Mouse (Mus musculus): ENCODE data around the gene Klk9. TPM values are rescaled to one million over a fixed set of nuclear protein-coding genes. Genes with fewer than 3 reads are reported as not detected.

Klk9 gene
- total RNA-seq, 2 experiments from 2014 or later = not detected

DNA sequence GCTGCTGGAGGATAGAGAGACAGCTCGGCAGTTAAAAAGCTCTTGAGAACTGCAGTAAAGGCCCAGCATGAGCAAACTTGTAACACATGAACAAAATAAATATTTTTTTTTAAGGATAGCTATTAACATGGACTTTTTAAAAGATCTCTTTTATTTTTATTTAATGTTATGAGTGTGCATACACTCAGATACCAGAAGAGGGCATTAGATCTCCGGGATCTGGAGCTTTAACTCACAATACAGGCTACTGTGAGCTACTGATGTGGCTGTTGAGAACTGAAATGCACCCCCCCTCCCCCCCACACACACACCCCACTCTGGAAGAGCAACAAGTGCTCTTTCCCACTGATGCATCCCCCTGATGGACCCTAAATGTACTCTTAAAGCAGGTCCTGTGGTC, 2.4 kb upstream of the Klk9 start:
- no peak for DNase-seq
- intact Hi-C loops (cut with DNase I) = no loop called here

- intact Hi-C loops (cut with DNase I) = no loop called here
- DNase-seq = no peak
Observed at GRCm38 (mm10) chr7:43796355-43796754, 4.7 kb downstream of the Klk9 start.

DNA sequence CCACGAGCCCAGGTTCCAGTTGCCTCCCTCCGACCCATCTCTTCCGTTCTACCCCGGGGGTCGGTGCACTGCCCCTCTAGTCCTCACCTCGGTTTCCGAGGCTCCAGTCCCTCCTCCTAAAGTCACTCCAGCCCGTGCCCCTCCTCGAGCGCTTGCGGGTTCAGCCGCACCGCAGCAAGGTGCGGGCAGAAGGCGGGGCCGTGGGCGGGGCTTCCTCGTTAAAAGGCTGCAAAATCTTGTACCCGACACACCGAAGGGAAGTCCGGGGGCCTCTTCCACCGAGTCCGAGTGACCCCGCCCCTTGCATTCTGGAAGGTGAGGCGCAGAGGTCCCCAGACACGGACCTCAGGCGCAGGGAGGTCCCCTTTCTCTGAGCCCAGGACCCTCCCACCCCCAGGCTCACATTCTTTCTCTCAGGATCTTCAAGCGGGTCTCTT, 5.7 kb downstream of the Klk9 start, which contains the start of gene Klk8:
Klk8 (plus strand) TSS at position 245 of the 437 bp plus-strand sequence.
- intact Hi-C loops (cut with DNase I) = no loop called here
- no peak for DNase-seq

- no peak for DNase-seq
- intact Hi-C loops (cut with DNase I) = no loop called here
Observed at GRCm38 (mm10) chr7:43797844-43798462, 6.3 kb downstream of the Klk9 start.

DNA sequence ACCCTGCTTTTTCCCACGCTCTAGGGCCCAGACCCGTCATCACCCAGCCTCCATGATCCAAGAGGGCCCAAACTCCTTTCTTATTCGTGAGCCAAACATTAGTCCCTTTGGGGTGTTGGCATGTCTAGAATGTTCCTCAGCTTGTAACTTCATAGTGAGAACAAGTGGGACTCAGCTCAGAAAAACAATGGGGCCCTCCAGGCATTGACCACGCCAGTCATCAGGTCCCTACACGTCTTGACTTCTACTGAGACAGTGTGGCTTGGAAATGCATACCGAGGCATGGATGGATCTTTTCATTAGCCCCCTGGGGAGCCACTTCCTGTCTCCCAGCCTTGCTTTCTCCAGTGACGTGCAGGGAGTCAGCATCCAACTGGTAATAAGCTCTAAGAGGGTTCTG, 8.2 kb downstream of the Klk9 start:
- intact Hi-C loops (cut with DNase I) = no loop called here
- no peak for DNase-seq

- intact Hi-C loops (cut with DNase I) = no loop called here
- no peak for DNase-seq
Observed at GRCm38 (mm10) chr7:43810994-43811393, 19.3 kb downstream of the Klk9 start, which contains the start of gene Klk7. Gene Klk7, plus strand, starts transcription at chr7:43811294.

GRCm38 (mm10) chr7:43815211-43815610, 23.5 kb downstream of the Klk9 start:
- DNase-seq = no peak
- intact Hi-C loops (cut with DNase I) = no loop called here

- DNase-seq = no peak
- intact Hi-C loops (cut with DNase I) = no loop called here
Observed at GRCm38 (mm10) chr7:43816746-43817145, 25.1 kb downstream of the Klk9 start.

DNA sequence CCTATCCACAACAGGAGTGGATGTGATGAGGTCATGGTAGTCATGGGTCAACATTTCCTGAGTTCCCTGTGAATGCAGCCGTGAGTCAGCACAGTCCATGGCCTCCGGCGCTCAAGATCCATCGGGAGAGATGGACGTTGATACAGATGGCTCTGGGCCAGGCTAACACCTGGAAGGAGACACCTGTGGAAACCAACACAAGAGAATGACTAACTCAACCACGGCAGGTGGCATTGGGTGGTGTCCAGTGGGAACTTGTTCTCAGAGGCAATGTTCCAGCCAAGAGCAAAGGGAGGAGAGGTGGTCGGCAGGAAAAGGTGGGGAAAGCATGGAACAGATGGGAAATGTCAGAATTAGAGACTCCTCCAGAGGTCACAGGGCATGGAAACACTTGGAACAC, 29.9 kb downstream of the Klk9 start:
- intact Hi-C loops (cut with DNase I) = no loop called here
- DNase-seq = no peak

DNA sequence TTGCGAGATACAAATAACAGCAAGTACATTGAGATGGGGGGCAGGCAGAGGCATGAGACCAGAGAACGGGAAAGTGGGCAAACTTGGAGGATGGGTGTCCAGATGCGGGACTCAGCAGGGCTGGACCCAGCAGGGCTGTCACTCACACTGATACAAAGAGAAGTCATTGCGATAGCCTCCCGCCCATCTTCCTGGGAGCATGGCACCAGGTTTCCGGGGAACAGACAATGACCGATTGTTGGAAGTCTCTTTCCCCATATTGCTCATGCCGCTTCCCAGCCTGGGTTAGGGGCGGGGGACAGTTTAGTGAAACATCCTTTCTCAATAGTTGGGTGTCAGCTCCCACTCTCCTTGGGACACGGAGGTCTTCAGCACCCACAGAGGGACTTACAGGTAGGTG, 32.5 kb downstream of the Klk9 start, which contains the start of gene Klk6:
Klk6 (plus strand) TSS at position 301 of the 400 bp plus-strand sequence.
- intact Hi-C loops (cut with DNase I) = no loop called here
- no peak for DNase-seq

DNA sequence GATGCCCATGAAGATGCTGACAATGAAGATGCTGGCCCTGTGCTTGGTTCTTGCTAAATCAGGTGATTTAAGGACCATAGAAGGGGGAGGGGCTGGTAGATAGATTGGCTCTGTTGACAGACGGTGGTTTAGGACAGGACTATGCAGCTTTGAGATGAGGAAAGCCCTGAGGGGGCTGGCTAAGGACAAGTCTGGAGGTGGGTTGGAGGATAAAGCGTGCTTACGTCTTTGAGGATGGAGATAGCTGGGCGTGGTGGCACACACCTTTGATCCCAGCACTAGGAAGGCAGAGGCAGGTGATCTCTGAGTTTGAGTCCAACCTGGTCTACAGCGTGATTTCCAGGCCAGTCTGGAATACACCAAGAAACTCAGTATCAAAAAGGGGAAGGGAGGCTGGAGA, 34.4 kb downstream of the Klk9 start:
- intact Hi-C loops (cut with DNase I) = no loop called here
- DNase-seq = no peak

GRCm38 (mm10) chr7:43827706-43828105, 36.0 kb downstream of the Klk9 start:
- DNase-seq = no peak
- intact Hi-C loops (cut with DNase I) = no loop called here

DNA sequence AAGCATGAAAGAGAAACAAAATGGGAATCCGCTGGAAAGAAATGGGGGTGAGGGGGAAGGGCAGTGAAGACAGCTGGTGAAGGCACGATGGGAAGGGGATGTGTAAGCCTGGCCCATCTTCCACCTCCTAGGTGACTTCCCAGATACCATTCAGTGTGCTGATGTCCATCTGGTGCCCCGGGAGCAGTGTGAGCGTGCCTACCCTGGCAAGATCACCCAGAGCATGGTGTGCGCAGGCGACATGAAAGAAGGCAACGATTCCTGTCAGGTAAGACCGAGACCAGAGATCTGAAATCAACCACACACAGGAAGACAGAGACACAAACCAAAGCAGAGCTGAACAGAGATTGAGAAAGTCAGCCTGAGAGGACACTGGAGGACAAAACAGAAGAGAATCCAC, 37.3 kb downstream of the Klk9 start:
- intact Hi-C loops (cut with DNase I) = no loop called here
- no peak for DNase-seq

DNA sequence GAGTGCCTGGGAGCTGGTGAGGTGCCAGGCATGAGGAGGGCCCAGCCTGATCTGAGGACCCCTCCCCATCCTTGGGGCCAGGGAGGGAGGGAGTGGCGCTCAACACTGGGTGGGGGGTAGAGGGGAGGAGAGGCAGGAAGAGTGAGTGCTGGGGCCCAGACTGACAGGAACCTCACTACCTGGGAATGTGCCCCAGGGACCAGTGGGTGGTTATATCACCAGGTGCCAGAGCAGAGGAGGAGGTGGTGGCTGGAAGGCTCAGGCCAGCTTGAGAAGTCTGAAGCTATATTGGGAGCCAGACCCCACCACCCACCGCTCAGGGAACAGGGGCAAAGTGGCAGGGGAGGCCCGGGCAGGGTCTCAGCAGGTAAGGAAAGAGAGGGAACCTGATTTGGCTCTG, 50.0 kb downstream of the Klk9 start, which contains the start of gene Klk5:
Klk5 (plus strand) TSS at position 271 of the 400 bp plus-strand sequence.
- intact Hi-C loops (cut with DNase I) = no loop called here

DNA sequence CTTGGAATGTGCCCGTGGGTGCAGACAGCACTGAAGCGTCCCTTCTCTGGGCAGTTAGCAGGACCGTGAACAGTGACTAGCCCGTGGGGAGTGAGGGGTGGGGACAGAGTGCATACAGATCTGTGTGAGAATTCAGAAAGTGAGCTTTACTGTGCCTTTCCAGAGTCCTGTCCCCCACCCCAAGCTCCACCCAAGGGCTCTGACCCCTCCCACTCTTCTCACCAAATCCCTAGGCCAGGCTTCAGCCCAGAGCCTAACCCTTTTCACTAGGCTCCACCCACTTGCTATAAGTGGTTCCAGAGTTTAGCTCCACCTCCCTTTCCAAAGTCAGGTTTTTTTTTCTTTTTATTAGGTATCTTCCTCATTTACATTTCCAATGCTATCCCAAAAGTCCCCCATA, 52.1 kb downstream of the Klk9 start:
- intact Hi-C loops (cut with DNase I) = no loop called here
- DNase-seq = no peak

More for the DNA sequence above, 50.0 kb downstream of the Klk9 start, which contains the start of gene Klk5:
- no peak for DNase-seq

Other genes with a start within 250 kb of the Klk9 start
- 1 to 10 TPM; 2.3 to 2.5 TPM for gene Cd33, start 247.5 kb upstream of the Klk9 start, total RNA-seq (2021)
- 1 to 10 TPM; 7.5 to 9.7 TPM for gene Zfp658, start 229.6 kb upstream of the Klk9 start, total RNA-seq (2021)
- gene Zfp719, start 212.3 kb upstream of the Klk9 start, total RNA-seq (2021) = 10 to 100 TPM; 18.5 to 19.9 TPM
- under 1 TPM in 1 of 2 experiments, not detected in 1; 0.34 TPM for gene Zfp819, start 184.7 kb upstream of the Klk9 start, total RNA-seq (2021)
- under 1 TPM in 1 of 2 experiments, not detected in 1; 0.24 TPM for gene Ceacam18, start 157.2 kb upstream of the Klk9 start, total RNA-seq (2021)
- under 1 TPM; 0.24 to 0.80 TPM for gene Siglece, start 131.7 kb upstream of the Klk9 start, total RNA-seq (2021)
- gene Ctu1, start 119.9 kb upstream of the Klk9 start, total RNA-seq (2021) = 10 to 100 TPM; 20.8 to 22.5 TPM
- gene Klk14, start 101.5 kb upstream of the Klk9 start, total RNA-seq (2021) = under 1 TPM in 1 of 2 experiments, not detected in 1; 0.28 TPM
- gene Klk13, start 79.3 kb upstream of the Klk9 start, total RNA-seq (2021) = not detected
- not detected for gene Klk12, start 23.0 kb upstream of the Klk9 start, total RNA-seq (2021)
- gene Klk11, start 17.3 kb upstream of the Klk9 start, total RNA-seq (2021) = not detected
- gene Klk10, start 10.9 kb upstream of the Klk9 start, total RNA-seq (2021) = not detected
- gene Klk8, start 5.7 kb downstream of the Klk9 start, total RNA-seq (2021) = 10 to 100 TPM; 13.5 to 16.7 TPM
- under 1 TPM in 1 of 2 experiments, not detected in 1; 0.36 TPM for gene Klk7, start 19.4 kb downstream of the Klk9 start, total RNA-seq (2021)
- gene Klk6, start 32.6 kb downstream of the Klk9 start, total RNA-seq (2021) = not detected
- not detected for gene Klk5, start 50.1 kb downstream of the Klk9 start, total RNA-seq (2021)
- gene Klk4, start 89.3 kb downstream of the Klk9 start, total RNA-seq (2021) = not detected
- gene Klk15, start 141.8 kb downstream of the Klk9 start, total RNA-seq (2021) = not detected
- gene Klk1b8, start 158.8 kb downstream of the Klk9 start, total RNA-seq (2021) = not detected
- gene Klk1b1, start 174.9 kb downstream of the Klk9 start, total RNA-seq (2021) = not detected
- gene Klk1b9, start 184.2 kb downstream of the Klk9 start, total RNA-seq (2021) = not detected
- not detected for gene Klk1b11, start 204.0 kb downstream of the Klk9 start, total RNA-seq (2021)
- gene Klk1b26, start 220.3 kb downstream of the Klk9 start, total RNA-seq (2021) = not detected